Mouse (Mus musculus): ENCODE measurements at regions not wholly inside any gene's neighbourhood (a gene's known extent, or its start where the extent isn't known, plus 50 kb on each side); places are given as distances from the start of the nearest gene placed in this dataset.

GRCm38 (mm10) chr4:105326989-105327388 is 169.8 kb downstream of the Plpp3 start:
- DNase-seq (ENCODE audit: low read depth, low spot score), result no peak

GRCm38 (mm10) chr4:105327711-105328471 is 170.7 kb downstream of the Plpp3 start:
- no peak for DNase-seq (ENCODE audit: low read depth, low spot score)

- no peak for DNase-seq (ENCODE audit: low read depth, low spot score)
Measured at GRCm38 (mm10) chr4:105328776-105329175, 171.6 kb downstream of the Plpp3 start.

GRCm38 (mm10) chr4:105332081-105332480 is 174.9 kb downstream of the Plpp3 start:
- no peak for DNase-seq (ENCODE audit: low read depth, low spot score)

- DNase-seq (ENCODE audit: low read depth, low spot score), result no peak
Measured at GRCm38 (mm10) chr4:105335872-105336271, 178.7 kb downstream of the Plpp3 start.

GRCm38 (mm10) chr4:105336557-105336956 is 179.4 kb downstream of the Plpp3 start:
- DNase-seq (ENCODE audit: low read depth, low spot score), result no peak

GRCm38 (mm10) chr4:105338131-105338530 is 181.0 kb downstream of the Plpp3 start:
- DNase-seq (ENCODE audit: low read depth, low spot score), result no peak

GRCm38 (mm10) chr4:105338861-105339260 is 181.7 kb downstream of the Plpp3 start:
- DNase-seq (ENCODE audit: low read depth, low spot score), result no peak

- DNase-seq (ENCODE audit: low read depth, low spot score), result no peak
Measured at GRCm38 (mm10) chr4:105341274-105341673, 184.1 kb downstream of the Plpp3 start.

- no peak for DNase-seq (ENCODE audit: low read depth, low spot score)
Measured at GRCm38 (mm10) chr4:105346846-105347245, 189.7 kb downstream of the Plpp3 start.

GRCm38 (mm10) chr4:105347911-105348310 is 190.8 kb downstream of the Plpp3 start:
- no peak for DNase-seq (ENCODE audit: low read depth, low spot score)

GRCm38 (mm10) chr4:105349316-105350207 is 192.4 kb downstream of the Plpp3 start:
- no peak for DNase-seq (ENCODE audit: low read depth, low spot score)

GRCm38 (mm10) chr4:105352342-105352741 is 195.2 kb downstream of the Plpp3 start:
- no peak for DNase-seq (ENCODE audit: low read depth, low spot score)

- DNase-seq (ENCODE audit: low read depth, low spot score), result no peak
Measured at GRCm38 (mm10) chr4:105352953-105353352, 195.8 kb downstream of the Plpp3 start.

- no peak for DNase-seq (ENCODE audit: low read depth, low spot score)
Measured at GRCm38 (mm10) chr4:105354097-105354496, 196.9 kb downstream of the Plpp3 start.

GRCm38 (mm10) chr4:105356616-105357015 is 199.5 kb downstream of the Plpp3 start:
- DNase-seq (ENCODE audit: low read depth, low spot score), result no peak

- no peak for DNase-seq (ENCODE audit: low read depth, low spot score)
Measured at GRCm38 (mm10) chr4:105358725-105359124, 201.6 kb downstream of the Plpp3 start.

- no peak for DNase-seq (ENCODE audit: low read depth, low spot score)
Measured at GRCm38 (mm10) chr4:105364496-105364895, 207.3 kb downstream of the Plpp3 start.

GRCm38 (mm10) chr4:105365076-105365475 is 207.9 kb downstream of the Plpp3 start:
- no peak for DNase-seq (ENCODE audit: low read depth, low spot score)

GRCm38 (mm10) chr4:105376591-105376990 is 219.4 kb downstream of the Plpp3 start:
- no peak for DNase-seq (ENCODE audit: low read depth, low spot score)

- DNase-seq (ENCODE audit: low read depth, low spot score), result no peak
Measured at GRCm38 (mm10) chr4:105377469-105378187, 220.5 kb downstream of the Plpp3 start.

- no peak for DNase-seq (ENCODE audit: low read depth, low spot score)
Measured at GRCm38 (mm10) chr4:105384826-105385225, 227.7 kb downstream of the Plpp3 start.
